Mouse (Mus musculus) erythroblast, embryonic 14.5 days (primary cell): ENCODE results near the gene C2cd2l. TPM values are rescaled to one million over a fixed set of nuclear protein-coding genes. Genes with fewer than 3 reads are reported as not detected.
"Not testable (repeated sequence)": the region's sequence is repeated elsewhere in the genome, so short reads cannot be mapped to it uniquely, and the experiment has no call there.

Experiments used
- H3K27me3 ChIP-seq: 2 replicates; pipeline ENCODE4 v1.6.1; 2012; ENCODE audit warnings: inconsistent platforms; ENCODE audit not compliant: control insufficient read depth
- H3K36me3 ChIP-seq: 2 replicates; pipeline ENCODE4 v1.6.1; 2012; ENCODE audit warnings: mild to moderate bottlenecking, inconsistent platforms; ENCODE audit not compliant: control insufficient read depth
- H3K4me1 ChIP-seq: 2 replicates; pipeline ENCODE4 v1.6.1; 2012; ENCODE audit warnings: inconsistent platforms; ENCODE audit not compliant: control insufficient read depth
- H3K4me3 ChIP-seq: replicated peaks from 2 replicates; pipeline ENCODE3; 2012; ENCODE audit warnings: moderate library complexity, mild to moderate bottlenecking, inconsistent platforms
- H3K9me3 ChIP-seq: 2 replicates; pipeline ENCODE4 v1.6.1; 2012; ENCODE audit warnings: low read length, inconsistent platforms, mixed read lengths; ENCODE audit not compliant: control insufficient read depth
- GATA1 ChIP-seq: IDR thresholded peaks from 2 replicates; pipeline ENCODE4 v1.6.1; 2012; ENCODE audit warnings: low read length, inconsistent platforms, mixed read lengths
- TAL1 ChIP-seq: IDR thresholded peaks from 3 replicates; pipeline ENCODE4 v1.6.1; 2012; ENCODE audit warnings: low read length, inconsistent platforms, mixed read lengths
- polyA plus RNA-seq: library from polyadenylated mRNA; stranded (reverse); fragments of >175 nt; gene quantifications from 2 replicates; pipeline ENCODE4 v1.2.3, GENCODE M21; 2012

The C2cd2l gene
- 24.5 and 25.4 TPM in 2 replicates for polyA plus RNA-seq

DNA sequence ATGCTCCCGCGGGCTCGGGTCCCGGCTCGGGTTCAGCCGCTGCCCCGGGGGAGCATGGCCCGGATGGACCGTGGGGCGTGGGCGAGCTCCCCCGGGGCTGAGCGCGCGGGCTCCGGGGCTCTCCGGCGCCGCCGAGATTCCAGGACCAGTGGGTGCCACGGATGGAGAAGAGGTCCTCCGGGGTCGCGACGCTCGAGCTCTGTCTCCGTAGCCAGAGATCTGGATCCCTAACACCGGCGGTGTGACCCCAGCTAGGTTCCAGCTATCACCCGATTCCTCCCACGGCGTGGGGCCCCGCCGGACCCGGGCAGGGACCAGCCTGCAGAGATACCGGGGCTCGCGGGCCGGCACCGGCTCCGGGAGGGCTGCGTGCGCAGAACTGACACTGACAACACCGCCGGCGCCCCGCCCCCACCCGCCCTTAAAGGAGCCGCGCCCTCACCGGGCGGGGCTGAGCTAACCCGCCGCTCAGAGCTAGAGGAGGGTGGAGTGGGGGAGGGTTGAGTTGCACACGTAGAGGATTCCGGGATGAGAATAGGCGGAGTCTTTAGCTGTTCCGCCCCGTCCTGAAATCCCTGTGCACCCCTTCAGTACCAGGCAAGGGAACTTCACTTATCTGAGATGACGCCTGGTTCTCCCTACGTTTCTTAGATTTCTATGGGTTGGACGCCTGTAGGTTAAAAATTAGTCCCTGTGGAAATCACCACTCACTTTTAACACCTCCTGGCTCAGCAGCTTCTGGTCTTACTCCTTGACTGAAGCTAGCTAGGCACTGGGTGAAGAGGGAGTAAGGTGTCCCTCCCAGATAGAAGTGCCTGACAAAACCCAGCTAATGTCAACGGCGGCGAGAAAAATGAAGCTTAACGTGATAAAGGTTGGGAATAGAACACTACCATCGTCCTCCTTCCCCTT, at the start of gene C2cd2l:
Gene C2cd2l, minus strand, starts transcription at position 399 of the 912 bp plus-strand sequence.
- no peaks in the 10 kb centered on the region for H3K27me3 ChIP-seq
- no peaks in the 10 kb centered on the region for H3K9me3 ChIP-seq
- H3K36me3 ChIP-seq, result peaks cover 37% of the 10 kb centered on the region
- H3K4me3 ChIP-seq, result peak within 1 kb of the TSS; percentile 90
- H3K4me1 ChIP-seq, result peaks cover 56% of the 10 kb centered on the region
- TF ChIP-seq GATA1 (no peak), TAL1 (no peak)

DNA sequence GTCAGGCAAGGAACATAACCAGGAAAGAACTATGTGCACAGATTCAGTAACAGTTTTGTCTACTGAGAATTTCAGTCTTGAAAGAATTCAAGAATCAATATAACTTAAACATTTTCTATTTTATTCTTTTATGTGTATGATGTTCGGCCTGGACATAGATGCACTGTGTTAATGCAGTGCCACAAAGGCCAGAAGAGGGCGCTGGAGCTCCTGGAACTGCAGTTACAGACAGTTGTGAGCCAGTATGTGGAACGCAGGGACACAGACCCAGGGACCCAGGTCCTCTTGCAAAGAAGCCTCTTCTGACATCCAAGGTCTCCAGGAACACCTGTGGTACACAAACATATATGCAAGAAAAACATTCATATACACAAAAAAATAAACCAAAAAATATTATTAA, 44.4 kb upstream of the C2cd2l start:
- TF ChIP-seq TAL1, result no peak
- TF ChIP-seq GATA1, result no peak

DNA sequence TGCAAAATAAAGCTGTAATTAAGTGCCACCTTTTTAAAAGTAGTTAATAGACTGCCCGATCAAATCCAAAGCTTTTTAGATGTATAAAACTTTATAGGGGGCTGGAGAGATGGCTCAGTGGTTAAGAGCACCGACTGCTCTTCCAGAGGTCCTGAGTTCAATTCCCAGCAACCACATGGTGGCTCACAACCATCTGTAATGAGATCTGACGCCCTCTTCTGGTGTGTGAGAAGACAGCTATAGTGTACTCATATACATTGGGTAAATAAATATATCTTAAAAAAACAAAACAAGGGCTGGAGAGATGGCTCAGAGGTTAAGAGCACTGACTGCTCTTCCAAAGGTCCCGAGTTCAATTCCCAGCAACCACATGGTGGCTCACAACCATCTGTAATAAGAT, 41.8 kb upstream of the C2cd2l start:
- H3K4me3 ChIP-seq, result peak overlapping the region; percentile 82
- H3K9me3 ChIP-seq, result not testable (repeated sequence)

More for the DNA sequence above, 44.4 kb upstream of the C2cd2l start:
- Histone ChIP-seq H3K4me1 (peaks cover 23% of the 10 kb centered on the region), H3K9me3 (no peaks in the 10 kb centered on the region), H3K4me3 (no peak overlapping the region), H3K27me3 (no peaks in the 10 kb centered on the region), H3K36me3 (peaks cover 6% of the 10 kb centered on the region)

DNA sequence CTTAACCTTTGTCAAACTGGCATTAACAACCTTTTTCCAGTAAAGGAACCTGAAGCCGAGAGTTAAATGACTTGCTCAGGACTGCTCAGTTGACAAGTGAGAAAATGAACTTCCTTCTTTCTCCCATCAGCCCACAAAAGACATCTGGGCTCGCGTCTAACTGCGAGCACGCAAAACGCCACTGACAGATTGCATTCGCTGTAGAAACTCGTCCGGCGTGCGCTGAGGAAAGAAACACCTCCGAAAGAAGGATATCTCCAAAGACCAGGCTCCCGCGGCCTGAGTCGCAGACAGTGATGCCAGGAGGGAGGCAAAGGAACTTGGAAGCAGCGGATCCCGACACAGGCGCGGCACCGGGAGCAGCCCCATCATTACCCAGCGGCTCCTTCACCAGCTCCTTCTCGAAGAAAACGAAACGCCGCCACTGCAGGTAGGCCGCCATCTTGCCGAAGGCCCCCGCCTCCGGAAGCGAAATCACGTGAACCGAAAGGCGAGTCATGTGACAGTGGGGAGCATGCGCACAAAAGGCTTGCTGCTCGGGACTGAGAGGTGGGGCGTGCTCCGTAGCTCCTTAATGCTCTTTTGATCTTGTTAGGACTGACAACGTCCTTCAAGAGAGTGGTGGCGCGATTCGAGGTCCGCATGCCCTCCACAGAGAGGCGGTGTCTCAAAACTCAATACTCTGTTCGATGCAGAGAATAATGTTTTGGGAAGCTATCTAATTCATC, 41.3 kb upstream of the C2cd2l start, which contains the start of gene Vps11:
Gene Vps11, minus strand, starts transcription at position 481 of the 728 bp plus-strand sequence.
- peaks cover 35% of the 10 kb centered on the region for H3K36me3 ChIP-seq
- TF ChIP-seq TAL1 (no peak), GATA1 (no peak)
- peaks cover 33% of the 10 kb centered on the region for H3K4me1 ChIP-seq
- no peaks in the 10 kb centered on the region for H3K9me3 ChIP-seq
- H3K4me3 ChIP-seq, result peak within 1 kb of the TSS; percentile 82
- H3K27me3 ChIP-seq, result no peaks in the 10 kb centered on the region

More for the DNA sequence above, 41.8 kb upstream of the C2cd2l start:
- Histone ChIP-seq H3K36me3 (peaks cover 29% of the 10 kb centered on the region), H3K4me1 (peaks cover 32% of the 10 kb centered on the region)
- not testable (repeated sequence) for H3K27me3 ChIP-seq

DNA sequence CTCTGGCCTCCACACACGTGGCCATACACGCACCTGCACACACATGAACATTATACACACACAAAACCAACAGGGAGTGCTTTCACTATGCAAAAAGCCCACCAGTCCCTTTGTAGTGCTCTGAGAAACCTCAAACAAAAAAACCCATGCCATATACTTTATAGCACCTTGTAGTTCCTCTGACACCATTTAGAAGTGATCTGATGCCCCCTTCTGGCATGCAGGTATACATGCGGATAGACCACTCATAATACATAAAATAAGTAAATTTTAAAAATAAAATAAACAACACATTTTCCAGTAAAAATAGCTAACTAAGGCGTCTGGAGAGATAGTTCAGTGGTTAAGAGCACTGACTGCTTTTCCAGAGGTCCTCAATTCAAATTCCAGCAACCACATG, 37.1 kb upstream of the C2cd2l start:
- peaks cover 42% of the 10 kb centered on the region for H3K4me1 ChIP-seq
- H3K36me3 ChIP-seq, result peaks cover 76% of the 10 kb centered on the region
- H3K4me3 ChIP-seq, result peak overlapping the region; percentile 5
- no peak for TF ChIP-seq GATA1
- no peak for TF ChIP-seq TAL1
- no peaks in the 10 kb centered on the region for H3K27me3 ChIP-seq
- no peaks in the 10 kb centered on the region for H3K9me3 ChIP-seq

DNA sequence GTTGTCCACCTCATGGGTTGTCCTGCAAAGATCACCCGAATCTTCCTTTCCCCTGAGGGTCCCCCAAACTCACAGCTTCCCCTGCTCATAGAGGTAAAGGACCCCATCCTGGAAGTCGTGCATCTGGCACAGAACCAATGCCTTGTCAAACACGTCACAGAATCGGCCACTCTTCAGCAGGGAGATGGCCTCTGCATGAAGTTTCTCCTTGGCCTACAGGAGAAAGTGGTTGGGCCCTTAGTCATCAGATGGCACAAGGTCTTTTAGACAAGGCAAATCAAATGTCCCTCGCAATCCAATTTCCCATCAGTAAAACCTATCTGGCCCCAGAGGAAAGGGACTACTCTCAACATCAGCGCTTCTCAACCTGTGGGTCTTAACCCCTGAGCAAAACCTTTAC, 33.1 kb upstream of the C2cd2l start:
- Histone ChIP-seq H3K9me3 (peaks cover 6% of the 10 kb centered on the region), H3K27me3 (no peaks in the 10 kb centered on the region), H3K4me3 (no peak overlapping the region), H3K4me1 (peaks cover 28% of the 10 kb centered on the region), H3K36me3 (peaks cover 98% of the 10 kb centered on the region)
- TF ChIP-seq GATA1, result no peak
- TF ChIP-seq TAL1, result no peak

DNA sequence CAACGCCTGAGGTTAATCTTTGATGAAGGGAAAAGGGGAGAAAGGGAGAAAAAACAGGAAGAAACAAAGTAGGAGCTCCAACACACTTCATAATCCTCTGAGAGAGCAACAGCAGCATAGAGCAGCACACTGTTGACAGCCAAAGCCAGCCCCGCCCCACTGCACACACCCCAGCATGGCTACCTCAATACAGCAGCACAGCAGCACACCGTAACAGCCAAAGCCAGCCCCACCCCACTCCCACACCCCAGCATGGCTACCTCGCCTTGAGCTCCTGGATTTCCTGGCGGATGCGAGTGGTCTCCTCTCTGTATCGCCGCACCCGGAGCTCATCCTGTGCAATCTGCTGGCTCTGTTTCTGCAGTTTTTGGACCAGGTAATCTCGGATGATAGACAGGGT, 32.3 kb upstream of the C2cd2l start:
- Histone ChIP-seq H3K36me3 (peaks cover 98% of the 10 kb centered on the region), H3K9me3 (peaks cover 6% of the 10 kb centered on the region), H3K4me1 (peaks cover 29% of the 10 kb centered on the region), H3K4me3 (no peak overlapping the region), H3K27me3 (no peaks in the 10 kb centered on the region)
- TF ChIP-seq GATA1, result no peak
- no peak for TF ChIP-seq TAL1

DNA sequence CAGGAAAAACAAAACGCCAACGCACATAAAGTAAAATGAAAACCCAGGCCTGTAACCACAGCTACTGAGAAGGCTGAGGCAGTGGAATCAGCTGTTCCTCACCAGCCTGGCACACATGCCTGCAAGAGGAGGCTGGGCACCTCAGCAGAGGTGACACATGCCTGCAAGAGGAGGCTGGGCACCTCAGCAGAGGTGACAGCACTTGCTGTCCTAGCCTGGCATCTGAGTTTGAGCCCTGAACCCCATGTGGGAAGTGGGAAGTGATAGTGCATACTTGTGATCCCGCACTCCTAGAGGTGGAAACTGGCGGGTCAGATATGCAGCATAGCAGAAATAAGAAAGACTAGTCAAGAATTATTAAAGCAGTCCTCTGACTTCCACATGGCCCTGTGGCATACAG, 31.3 kb upstream of the C2cd2l start:
- Histone ChIP-seq H3K36me3 (peaks cover 99% of the 10 kb centered on the region), H3K27me3 (no peaks in the 10 kb centered on the region), H3K4me3 (no peak overlapping the region), H3K4me1 (peaks cover 27% of the 10 kb centered on the region), H3K9me3 (peaks cover 6% of the 10 kb centered on the region)
- TF ChIP-seq TAL1, result no peak

DNA sequence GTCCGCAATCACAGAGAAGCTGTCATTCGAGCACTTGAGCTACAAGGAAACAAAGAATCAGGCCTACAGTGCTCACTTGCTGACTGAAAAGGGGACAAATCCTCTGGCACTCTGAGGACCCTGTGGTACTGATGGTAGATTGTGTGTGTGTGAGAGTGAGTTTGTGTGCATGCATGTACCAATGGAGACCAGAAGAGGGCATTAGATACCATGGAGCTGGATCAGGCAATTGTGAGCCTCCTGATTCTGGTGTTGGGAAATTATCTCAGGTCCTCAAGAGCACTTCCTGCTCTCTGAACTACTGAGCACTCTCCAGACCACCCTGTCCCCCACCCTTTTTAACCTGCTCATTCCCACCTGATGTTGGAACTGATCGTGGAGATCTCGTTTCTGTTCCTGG, 28.5 kb upstream of the C2cd2l start:
- Histone ChIP-seq H3K36me3 (peaks cover 89% of the 10 kb centered on the region), H3K4me3 (no peak overlapping the region), H3K27me3 (no peaks in the 10 kb centered on the region), H3K9me3 (peaks cover 6% of the 10 kb centered on the region), H3K4me1 (peaks cover 42% of the 10 kb centered on the region)
- TF ChIP-seq TAL1 (no peak), GATA1 (no peak)
